Mouse (Mus musculus) brain, adult 10 weeks (tissue): Measurements from ENCODE around the gene Vmn2r17. TPM values are rescaled to one million over a fixed set of nuclear protein-coding genes. Genes with fewer than 3 reads are reported as not detected.

Experiments used
- polyA plus RNA-seq: library from polyadenylated mRNA; stranded (reverse); fragments of 350-450 nt; fragmentation: Illumina TruSeq; extraction: RNeasy Lipid Tissue Mini Kit (QIAGEN cat#74804); gene quantifications from one replicate; pipeline ENCODE4 v1.2.3, GENCODE M21; 2015; ENCODE audit warnings: low read depth, low replicate concordance

Vmn2r17 gene
- polyA plus RNA-seq, result not detected

GRCm38 (mm10) chr5:109419388-109419787, at the start of gene Vmn2r17:
TSS of gene Vmn2r17 (plus strand) at chr5:109419688.

Other genes starting within 250 kb of the Vmn2r17 start
- not detected for gene Vmn2r13, start 227.5 kb upstream of the Vmn2r17 start, polyA plus RNA-seq
- gene Vmn2r14, start 195.0 kb upstream of the Vmn2r17 start, polyA plus RNA-seq, result not detected
- not detected for gene Vmn2r15, start 122.0 kb upstream of the Vmn2r17 start, polyA plus RNA-seq
- not detected for gene Vmn2r16, start 89.5 kb upstream of the Vmn2r17 start, polyA plus RNA-seq
- 14.7 TPM for gene Crlf2, start 139.3 kb downstream of the Vmn2r17 start, polyA plus RNA-seq